Mouse (Mus musculus) thymus, adult 2 months (tissue): ENCODE measurements around the gene Slc25a10. TPM values are rescaled to one million over a fixed set of nuclear protein-coding genes. Genes with fewer than 3 reads are reported as not detected.

Experiments used
- DNase-seq: peaks from one replicate; pipeline ENCODE4 v3.0.0; 2021
- H3K27ac ChIP-seq: fragments of 200-500 bp; 2 replicates; pipeline ENCODE4 v1.5.1; 2012; ENCODE audit warnings: low read length, control low read depth; ENCODE audit not compliant: control insufficient read depth, insufficient read depth
- H3K27me3 ChIP-seq: fragments of 200-500 bp; 2 replicates; pipeline ENCODE4 v1.6.1; 2012; ENCODE audit warnings: mild to moderate bottlenecking, low read length, moderate library complexity, mixed read lengths; ENCODE audit not compliant: control insufficient read depth, insufficient read depth
- H3K36me3 ChIP-seq: fragments of 200-500 bp; 2 replicates; pipeline ENCODE4 v1.6.1; 2012; ENCODE audit warnings: mild to moderate bottlenecking, low read length, moderate library complexity; ENCODE audit not compliant: control insufficient read depth, insufficient read depth
- H3K4me1 ChIP-seq: fragments of 200-500 bp; replicated peaks from 2 replicates; pipeline ENCODE4 v1.6.1; 2012; ENCODE audit warnings: low read length; ENCODE audit not compliant: control insufficient read depth, insufficient read depth
- H3K4me3 ChIP-seq: fragments of 200-500 bp; 2 replicates; pipeline ENCODE4 v1.5.1; 2012; ENCODE audit warnings: mild to moderate bottlenecking, low read length, control low read depth, moderate library complexity; ENCODE audit not compliant: control insufficient read depth, insufficient read depth
- CTCF ChIP-seq: fragments of 200-500 bp; IDR thresholded peaks from 2 replicates; pipeline ENCODE4 v1.5.1; 2012; ENCODE audit warnings: mild to moderate bottlenecking, control low read depth, low read length, moderate library complexity, borderline replicate concordance; ENCODE audit not compliant: control insufficient read depth, poor library complexity, insufficient read depth; ENCODE audit errors: extremely low read depth
- POLR2A ChIP-seq: fragments of 200-500 bp; IDR thresholded peaks from 2 replicates; pipeline ENCODE4 v1.6.1; 2012; ENCODE audit warnings: mild to moderate bottlenecking, low read length, control low read depth, moderate library complexity; ENCODE audit not compliant: control insufficient read depth, poor library complexity, insufficient read depth; ENCODE audit errors: extremely low read depth
- WGBS: fragments of 180-500 bp; shearing (Covaris S2); methylation state at CpG from one replicate; pipeline ENCODE4 v1.1.7; 2018; 5-methylcytosine and 5-hydroxymethylcytosine counted together
- polyA plus RNA-seq: library from polyadenylated mRNA; depleted of rRNA; stranded (reverse); fragments of >200 nt; gene quantifications from 2 replicates; pipeline ENCODE4 v1.2.3, GENCODE M21; 2012; rRNA removed

Gene Slc25a10
- 102 and 103 TPM in 2 replicates for polyA plus RNA-seq

DNA sequence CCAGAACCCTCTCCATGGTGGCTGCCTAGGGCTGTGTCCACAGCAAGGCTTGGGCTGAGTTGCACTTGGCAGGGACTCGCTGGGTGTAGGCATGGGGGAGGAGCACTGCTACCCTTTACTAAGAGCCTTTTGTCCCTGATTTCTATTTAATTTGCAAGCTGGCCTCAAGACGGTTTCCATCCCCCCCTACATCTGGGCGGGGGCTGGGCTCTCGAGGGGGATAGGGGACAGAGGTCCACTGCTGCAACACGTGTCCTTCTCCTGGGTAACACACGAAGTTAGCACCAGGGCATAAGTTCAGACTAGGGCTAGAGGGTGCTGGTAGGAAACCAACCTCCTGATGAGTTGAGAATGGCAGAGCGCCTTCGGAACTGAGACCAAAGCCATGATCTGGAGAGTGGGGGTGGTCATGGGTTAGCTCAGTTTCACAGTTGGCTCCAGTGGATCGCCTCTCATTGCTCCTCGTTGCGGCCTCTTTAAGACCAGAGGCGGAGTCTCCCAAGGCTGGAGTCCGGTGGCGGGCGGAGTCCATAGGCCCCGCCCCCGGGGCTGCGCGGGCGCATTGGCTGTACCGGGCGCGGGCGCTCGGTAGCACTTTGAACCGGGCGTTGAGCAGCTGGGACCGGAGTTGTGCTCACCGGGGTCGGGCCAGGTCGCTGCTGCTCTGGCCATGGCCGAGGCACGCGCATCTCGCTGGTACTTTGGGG lies at the start of gene Slc25a10:
Slc25a10 (plus strand) TSS at position 524 of the 707 bp plus-strand sequence.
- Histone ChIP-seq H3K27me3 (no peaks in the 10 kb centered on the region), H3K4me3 (peak within 1 kb of the TSS; percentile 86), H3K36me3 (peaks cover 6% of the 10 kb centered on the region; the same call in 1 of the 2 replicates), H3K27ac (no peak within 1 kb of the TSS), H3K4me1 (peaks cover 19% of the 10 kb centered on the region)
- TF ChIP-seq CTCF (no peak), POLR2A (0 out of 2 replicates have a peak, but pooled peaks have one; percentile 32)
- 1% methylated on average over 35 of the region's 35 CpGs for WGBS
- DNase-seq, result peak; percentile 79

DNA sequence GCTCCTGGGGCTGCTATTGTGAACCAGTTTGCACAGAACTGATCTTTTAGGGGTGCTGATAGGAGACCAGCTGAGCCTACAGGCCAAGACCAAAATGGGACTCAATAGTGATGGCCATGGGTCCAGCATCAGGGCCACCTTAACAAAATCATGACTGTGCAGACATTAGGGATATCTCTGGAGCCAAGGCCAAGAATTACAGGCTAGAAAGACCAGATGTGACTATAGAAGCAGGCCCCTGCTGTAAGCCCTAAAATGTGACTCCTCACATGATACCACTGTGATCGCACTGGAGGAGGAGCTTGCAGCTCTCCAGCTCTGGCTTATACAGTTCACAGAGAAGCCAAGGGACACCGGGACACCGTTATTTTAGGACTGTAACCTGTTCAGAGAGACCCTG lies 49.3 kb upstream of the Slc25a10 start, which contains the start of gene Tspan10:
Tspan10 (plus strand) TSS at position 301 of the 400 bp plus-strand sequence.
- no peaks in the 10 kb centered on the region for H3K36me3 ChIP-seq
- TF ChIP-seq POLR2A (no peak), CTCF (no peak)
- H3K4me1 ChIP-seq, result no peaks in the 10 kb centered on the region
- H3K27me3 ChIP-seq, result no peaks in the 10 kb centered on the region
- H3K4me3 ChIP-seq, result no peak within 1 kb of the TSS
- 89% methylated on average over 3 of the region's 3 CpGs for WGBS
- H3K27ac ChIP-seq, result no peak within 1 kb of the TSS
- no peak for DNase-seq

- Histone ChIP-seq H3K27ac (no peak overlapping the region), H3K4me3 (no peak overlapping the region), H3K4me1 (0 out of 2 replicates have a peak, but pooled peaks cover under 1% of the 10 kb centered on the region), H3K36me3 (no peaks in the 10 kb centered on the region), H3K27me3 (no peaks in the 10 kb centered on the region)
- WGBS, result 98% methylated on average over 3 of the region's 3 CpGs
- DNase-seq, result no peak
- TF ChIP-seq CTCF (no peak), POLR2A (no peak)
These were observed 48.8 kb upstream of the Slc25a10 start for GRCm38 (mm10) chr11:120442765-120443280.

DNA sequence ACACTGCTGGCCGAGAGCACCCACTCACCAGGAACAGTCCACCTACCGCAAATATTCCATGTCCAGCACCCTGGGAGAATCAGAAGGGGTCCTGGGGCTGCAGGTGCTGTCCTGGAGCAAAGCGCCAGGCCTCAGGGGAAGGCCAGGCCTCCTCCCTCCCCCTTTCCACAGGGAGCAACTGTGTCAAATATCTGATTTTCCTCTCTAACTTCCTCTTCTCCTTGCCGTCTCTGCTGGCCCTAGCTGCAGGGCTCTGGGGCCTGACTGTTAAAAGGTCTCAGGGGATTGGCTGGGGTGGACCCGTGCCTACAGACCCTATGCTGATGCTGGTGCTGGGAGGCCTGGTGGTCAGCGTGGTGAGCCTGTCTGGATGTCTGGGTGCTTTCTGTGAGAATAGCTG lies 47.5 kb upstream of the Slc25a10 start:
- TF ChIP-seq POLR2A, result no peak
- H3K4me1 ChIP-seq, result peaks cover 8% of the 10 kb centered on the region
- H3K27me3 ChIP-seq, result no peaks in the 10 kb centered on the region
- no peak overlapping the region for H3K27ac ChIP-seq
- H3K36me3 ChIP-seq, result no peaks in the 10 kb centered on the region
- H3K4me3 ChIP-seq, result no peak overlapping the region
- no peak for DNase-seq
- WGBS, result 80% methylated on average over 6 of the region's 6 CpGs

GRCm38 (mm10) chr11:120445475-120445874 lies 46.2 kb upstream of the Slc25a10 start:
- WGBS, result 83% methylated on average over 3 of the region's 3 CpGs
- no peak for TF ChIP-seq POLR2A
- no peak for TF ChIP-seq CTCF
- H3K27me3 ChIP-seq, result no peaks in the 10 kb centered on the region

DNA sequence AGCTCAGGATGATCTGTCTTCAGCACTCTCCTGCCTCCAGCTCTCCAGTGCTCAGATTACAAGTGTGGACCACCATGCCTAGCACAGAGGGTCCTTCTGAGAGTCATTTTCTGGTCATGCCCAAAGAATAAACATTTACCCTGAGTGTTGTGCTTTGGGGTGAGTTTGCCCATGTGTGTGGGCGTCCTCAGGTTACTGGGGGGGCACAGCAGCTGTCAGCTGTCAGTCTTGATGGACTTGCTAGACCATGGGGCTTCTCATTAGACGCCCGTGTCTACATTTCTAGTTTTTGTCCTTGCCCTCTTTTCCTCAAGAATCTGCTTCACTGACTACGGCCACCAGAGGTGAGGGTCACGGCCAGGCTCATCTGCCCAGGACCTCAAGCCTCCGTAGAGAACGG lies 44.5 kb upstream of the Slc25a10 start:
- TF ChIP-seq CTCF (no peak), POLR2A (no peak)
- Histone ChIP-seq H3K4me1 (peaks cover 10% of the 10 kb centered on the region), H3K27ac (no peak overlapping the region), H3K27me3 (no peaks in the 10 kb centered on the region), H3K4me3 (no peak overlapping the region), H3K36me3 (no peaks in the 10 kb centered on the region)
- WGBS, result 96% methylated on average over 7 of the region's 7 CpGs
- no peak for DNase-seq

More at GRCm38 (mm10) chr11:120445475-120445874, 46.2 kb upstream of the Slc25a10 start:
- Histone ChIP-seq H3K27ac (no peak overlapping the region), H3K36me3 (no peaks in the 10 kb centered on the region), H3K4me1 (peaks cover 8% of the 10 kb centered on the region), H3K4me3 (no peak overlapping the region)
- no peak for DNase-seq
